Mouse (Mus musculus) erythroblast, embryonic 14.5 days (primary cell): ENCODE data around the gene Usp3. TPM values are rescaled to one million over a fixed set of nuclear protein-coding genes. Genes with fewer than 3 reads are reported as not detected.

ENCODE experiments used
- H3K27me3 ChIP-seq: 2 replicates; pipeline ENCODE4 v1.6.1; 2012; ENCODE audit warnings: inconsistent platforms; ENCODE audit not compliant: control insufficient read depth
- H3K36me3 ChIP-seq: 2 replicates; pipeline ENCODE4 v1.6.1; 2012; ENCODE audit warnings: mild to moderate bottlenecking, inconsistent platforms; ENCODE audit not compliant: control insufficient read depth
- H3K4me1 ChIP-seq: 2 replicates; pipeline ENCODE4 v1.6.1; 2012; ENCODE audit warnings: inconsistent platforms; ENCODE audit not compliant: control insufficient read depth
- H3K4me3 ChIP-seq: replicated peaks from 2 replicates; pipeline ENCODE3; 2012; ENCODE audit warnings: moderate library complexity, mild to moderate bottlenecking, inconsistent platforms
- H3K9me3 ChIP-seq: 2 replicates; pipeline ENCODE4 v1.6.1; 2012; ENCODE audit warnings: low read length, inconsistent platforms, mixed read lengths; ENCODE audit not compliant: control insufficient read depth
- GATA1 ChIP-seq: IDR thresholded peaks from 2 replicates; pipeline ENCODE4 v1.6.1; 2012; ENCODE audit warnings: low read length, inconsistent platforms, mixed read lengths
- TAL1 ChIP-seq: IDR thresholded peaks from 3 replicates; pipeline ENCODE4 v1.6.1; 2012; ENCODE audit warnings: low read length, inconsistent platforms, mixed read lengths
- polyA plus RNA-seq: library from polyadenylated mRNA; stranded (reverse); fragments of >175 nt; gene quantifications from 2 replicates; pipeline ENCODE4 v1.2.3, GENCODE M21; 2012

Usp3 gene
- polyA plus RNA-seq, 1 experiment: 0.53 TPM

DNA sequence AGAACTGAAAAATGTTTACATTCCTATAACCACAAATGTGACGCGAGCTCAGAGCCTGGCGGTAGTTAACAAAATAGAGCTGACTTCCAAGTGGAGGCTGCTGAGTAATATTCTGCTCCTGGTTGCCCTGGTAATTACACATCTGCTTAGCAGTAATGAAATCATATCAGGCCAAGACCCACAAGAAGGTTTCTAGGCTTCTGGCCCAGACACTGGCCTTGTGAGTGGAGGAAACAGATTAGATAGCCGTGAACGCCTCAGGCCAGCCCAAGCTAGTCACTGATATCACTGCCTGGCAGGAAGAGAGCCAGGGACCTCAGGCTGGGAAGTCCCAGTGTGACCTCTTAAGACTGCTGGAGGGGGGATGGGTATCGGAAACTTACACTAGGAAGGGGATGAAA, 27.6 kb upstream of the Usp3 start:
- Histone ChIP-seq H3K4me3 (no peak overlapping the region), H3K27me3 (no peaks in the 10 kb centered on the region; the same call in 1 of the 2 replicates), H3K4me1 (peaks cover 19% of the 10 kb centered on the region), H3K36me3 (no peaks in the 10 kb centered on the region), H3K9me3 (no peaks in the 10 kb centered on the region)
- TF ChIP-seq GATA1: no peak
- peak; percentile 31; the same call in 1 of the 3 replicates for TF ChIP-seq TAL1

DNA sequence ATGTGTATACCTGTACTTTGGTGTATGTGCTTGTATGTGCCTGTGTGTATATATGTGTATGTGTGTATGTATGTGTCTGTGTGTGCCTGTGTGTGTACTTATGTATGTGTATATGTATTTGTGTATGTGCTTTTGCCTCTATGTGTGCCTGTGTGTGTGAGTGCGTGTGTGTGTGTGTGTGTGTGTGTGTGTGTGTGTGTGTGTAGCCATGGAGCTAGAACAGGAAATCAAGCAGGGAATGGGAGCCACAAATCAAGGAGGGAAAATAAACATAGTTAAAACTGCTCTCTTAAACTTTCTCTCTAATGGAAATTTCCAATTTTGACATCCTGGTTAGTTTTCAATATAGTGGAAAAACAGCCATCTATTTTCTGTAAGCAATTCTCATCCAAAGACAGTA, 27.1 kb upstream of the Usp3 start:
- TF ChIP-seq TAL1 (no peak), GATA1 (no peak)
- no peaks in the 10 kb centered on the region; the same call in 1 of the 2 replicates for H3K27me3 ChIP-seq
- H3K36me3 ChIP-seq: no peaks in the 10 kb centered on the region
- H3K4me1 ChIP-seq: peaks cover 19% of the 10 kb centered on the region
- H3K4me3 ChIP-seq: no peak overlapping the region
- H3K9me3 ChIP-seq: no peaks in the 10 kb centered on the region

DNA sequence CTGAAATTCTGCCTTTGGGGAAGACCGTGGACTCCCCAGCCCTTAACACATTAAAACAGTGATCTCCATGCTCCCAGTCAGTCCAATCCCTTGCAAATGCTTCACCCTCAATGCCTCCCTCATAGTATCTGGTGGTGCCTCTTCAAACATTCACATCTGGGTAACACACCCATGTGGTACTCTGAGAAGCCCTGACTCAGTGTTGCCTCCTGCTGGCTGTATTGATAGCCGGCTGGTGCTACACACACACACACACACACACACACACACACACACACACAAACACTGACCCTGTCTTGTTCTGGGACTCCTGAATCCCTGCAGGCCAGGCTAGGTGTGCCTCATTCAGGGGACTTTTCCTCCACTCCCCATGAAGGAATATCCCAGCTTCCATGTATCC, 24.9 kb upstream of the Usp3 start:
- H3K27me3 ChIP-seq: no peaks in the 10 kb centered on the region; the same call in 1 of the 2 replicates
- peaks cover 19% of the 10 kb centered on the region for H3K4me1 ChIP-seq
- H3K36me3 ChIP-seq: no peaks in the 10 kb centered on the region
- no peak overlapping the region for H3K4me3 ChIP-seq
- TF ChIP-seq TAL1: no peak
- TF ChIP-seq GATA1: no peak
- H3K9me3 ChIP-seq: no peaks in the 10 kb centered on the region

DNA sequence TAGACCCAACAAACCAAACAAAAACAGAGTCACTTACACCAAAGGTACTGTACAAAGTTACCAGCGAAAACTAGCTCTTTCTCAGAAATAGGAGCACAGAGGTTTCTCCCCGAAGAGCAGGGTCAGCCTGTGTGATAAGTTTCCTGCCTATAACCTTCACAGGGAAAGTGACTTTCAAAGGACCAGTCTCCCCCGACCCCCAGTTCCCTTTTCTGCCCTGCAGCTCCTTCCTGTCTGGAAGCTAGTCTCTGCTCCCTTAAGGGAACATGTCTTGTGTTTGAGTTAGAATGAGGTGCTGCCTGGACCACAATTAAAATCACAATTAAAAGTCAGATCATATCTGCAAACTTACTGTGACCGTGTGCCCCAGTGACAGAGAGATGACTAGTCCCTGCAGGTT, 23.9 kb upstream of the Usp3 start:
- no peaks in the 10 kb centered on the region for H3K27me3 ChIP-seq
- no peaks in the 10 kb centered on the region for H3K36me3 ChIP-seq
- peaks cover 19% of the 10 kb centered on the region for H3K4me1 ChIP-seq
- H3K4me3 ChIP-seq: no peak overlapping the region
- no peak for TF ChIP-seq TAL1
- no peak for TF ChIP-seq GATA1
- no peaks in the 10 kb centered on the region for H3K9me3 ChIP-seq

DNA sequence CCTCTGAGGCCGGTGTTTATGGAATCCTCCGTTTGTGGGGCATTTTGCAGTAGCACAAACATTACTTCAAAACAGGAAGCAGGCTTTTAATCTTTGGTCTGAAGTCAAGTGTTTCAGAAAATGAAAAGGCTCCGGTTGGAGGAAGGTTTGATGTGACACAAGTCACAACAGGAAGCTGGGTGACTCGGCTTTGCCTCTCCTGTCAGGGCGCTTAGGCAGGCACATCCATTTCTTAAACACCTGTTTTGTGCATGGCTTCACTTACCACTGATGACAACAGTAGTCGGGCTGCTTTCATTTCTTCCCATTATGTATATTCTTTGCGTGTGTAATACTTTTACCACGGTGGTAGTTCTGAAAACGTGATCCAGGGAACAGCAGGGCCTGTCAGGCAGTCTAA, 22.2 kb upstream of the Usp3 start:
- no peaks in the 10 kb centered on the region for H3K9me3 ChIP-seq
- no peaks in the 10 kb centered on the region for H3K36me3 ChIP-seq
- H3K4me1 ChIP-seq: peaks cover 10% of the 10 kb centered on the region
- no peaks in the 10 kb centered on the region for H3K27me3 ChIP-seq
- TF ChIP-seq GATA1: no peak
- no peak for TF ChIP-seq TAL1
- no peak overlapping the region for H3K4me3 ChIP-seq

DNA sequence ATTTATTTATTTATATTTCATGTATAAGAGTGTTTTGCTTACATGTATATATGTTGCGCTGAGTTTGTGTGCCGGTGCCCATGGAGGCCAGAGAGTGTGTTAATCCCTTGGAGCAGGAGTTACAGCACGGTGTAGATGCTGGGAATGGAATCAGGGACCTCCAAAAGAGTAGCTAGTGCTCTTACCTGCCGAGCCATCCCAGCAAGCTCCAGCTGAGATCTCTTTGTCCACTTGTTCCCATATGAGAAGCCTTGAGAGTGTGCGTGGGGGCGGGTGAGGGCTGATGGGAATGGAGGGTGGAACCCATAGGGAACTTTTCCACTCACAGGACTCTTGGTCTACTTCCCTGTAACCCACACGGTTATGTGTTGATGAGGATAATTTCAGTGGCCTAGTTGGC, 21.6 kb upstream of the Usp3 start:
- no peaks in the 10 kb centered on the region for H3K27me3 ChIP-seq
- no peaks in the 10 kb centered on the region for H3K36me3 ChIP-seq
- no peak overlapping the region for H3K4me3 ChIP-seq
- TF ChIP-seq GATA1 (no peak), TAL1 (no peak)
- peaks cover 4% of the 10 kb centered on the region for H3K4me1 ChIP-seq
- H3K9me3 ChIP-seq: no peaks in the 10 kb centered on the region

DNA sequence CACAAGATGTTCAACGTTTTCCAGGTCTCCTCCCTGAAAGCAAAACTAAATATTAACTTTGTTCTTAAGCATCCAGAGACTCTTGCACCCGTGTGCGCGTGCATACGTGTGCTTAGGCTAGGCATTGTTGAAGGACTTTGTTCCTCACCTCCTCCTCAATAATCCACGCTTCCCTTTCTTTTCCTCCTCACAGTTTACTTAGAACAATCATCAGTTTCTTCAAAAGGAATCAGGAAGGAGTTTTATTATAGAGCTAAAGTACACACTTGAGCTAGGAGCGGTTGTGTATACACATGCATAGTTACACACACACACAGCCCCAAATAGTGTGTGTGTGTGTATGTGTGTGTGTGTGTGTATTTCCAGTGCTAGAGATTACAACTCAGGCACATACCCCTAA, 20.7 kb upstream of the Usp3 start:
- TF ChIP-seq GATA1 (no peak), TAL1 (no peak)
- Histone ChIP-seq H3K36me3 (no peaks in the 10 kb centered on the region), H3K9me3 (no peaks in the 10 kb centered on the region), H3K27me3 (no peaks in the 10 kb centered on the region), H3K4me3 (no peak overlapping the region), H3K4me1 (peaks cover 4% of the 10 kb centered on the region)

DNA sequence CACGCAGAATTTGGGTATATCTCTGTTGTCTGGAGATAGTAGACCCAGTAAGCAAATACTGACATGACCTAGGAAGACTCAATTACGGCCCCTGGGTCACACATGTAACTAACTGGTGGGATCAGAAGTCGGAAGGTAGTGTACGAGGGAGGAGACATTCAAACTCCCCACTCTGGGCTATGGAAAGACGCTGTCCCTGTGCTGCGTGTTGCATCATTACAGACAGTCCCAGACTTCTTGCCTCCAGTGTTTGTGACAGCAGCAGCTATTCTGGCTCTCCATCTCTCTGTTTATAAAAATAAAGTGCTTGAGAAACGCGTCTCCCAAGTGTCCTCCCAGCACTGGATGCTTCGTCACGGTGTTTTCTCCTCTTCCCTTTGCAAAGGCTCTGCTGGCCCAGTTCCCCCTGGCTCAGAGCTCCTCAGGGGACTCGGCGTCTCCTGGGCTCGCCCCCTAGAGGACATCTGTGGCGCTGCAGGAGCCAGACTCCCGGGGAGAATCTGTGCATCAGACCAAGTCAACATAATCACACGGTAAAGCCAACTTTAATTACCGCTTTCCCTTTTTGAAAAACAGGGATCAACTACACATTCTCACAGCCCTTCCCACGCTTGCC, 18.6 kb upstream of the Usp3 start:
- no peak for TF ChIP-seq GATA1
- no peak for TF ChIP-seq TAL1
- no peak overlapping the region for H3K4me3 ChIP-seq
- H3K27me3 ChIP-seq: no peaks in the 10 kb centered on the region; the same call in 1 of the 2 replicates
- H3K36me3 ChIP-seq: no peaks in the 10 kb centered on the region
- no peaks in the 10 kb centered on the region for H3K9me3 ChIP-seq
- H3K4me1 ChIP-seq: peaks cover 4% of the 10 kb centered on the region

DNA sequence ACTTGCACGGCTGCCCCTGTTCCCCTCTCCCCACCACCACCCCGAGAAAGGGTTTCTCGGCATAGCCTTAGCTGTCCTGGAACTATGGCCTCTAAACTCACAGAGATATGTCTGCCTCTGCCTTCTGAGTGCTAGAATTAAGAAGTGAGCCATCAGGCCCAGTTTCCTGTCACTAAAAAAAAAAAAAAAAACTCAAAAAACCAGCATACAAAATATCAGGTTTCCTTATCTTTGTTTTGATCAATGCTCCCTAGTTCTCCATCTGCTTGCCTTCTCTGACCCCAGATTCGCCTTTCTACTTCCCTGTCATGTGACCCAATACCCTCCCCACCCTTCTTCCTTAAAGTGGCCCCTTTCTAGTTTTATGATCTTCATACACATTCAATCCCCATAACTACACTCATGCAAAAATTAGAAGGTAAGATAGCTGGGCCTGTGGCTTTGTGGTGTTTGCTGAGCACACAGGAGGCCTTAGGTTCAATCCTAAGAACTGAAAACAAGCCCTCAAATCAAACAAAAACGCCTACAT, 15.9 kb upstream of the Usp3 start:
- Histone ChIP-seq H3K27me3 (peaks cover 2% of the 10 kb centered on the region; the same call in 1 of the 2 replicates), H3K4me1 (peaks cover 4% of the 10 kb centered on the region), H3K36me3 (no peaks in the 10 kb centered on the region), H3K9me3 (no peaks in the 10 kb centered on the region), H3K4me3 (no peak overlapping the region)
- no peak for TF ChIP-seq TAL1
- no peak for TF ChIP-seq GATA1
